Mouse (Mus musculus) G1E (cell line): ENCODE data around the gene Sun1. TPM values are rescaled to one million over a fixed set of nuclear protein-coding genes. Genes with fewer than 3 reads are reported as not detected.

Experiments used
- ATAC-seq: 2 replicates; pipeline ENCODE4 v1.8.0; 2016; ENCODE audit warnings: mild to moderate bottlenecking; ENCODE audit not compliant: insufficient number of reproducible peaks, poor library complexity, low FRiP score, severe bottlenecking; ENCODE audit errors: extremely low read depth
- DNase-seq: peaks from one replicate; pipeline ENCODE4 v3.0.0; 2012; ENCODE audit warnings: low spot score
- H3K27me3 ChIP-seq: 2 replicates; pipeline ENCODE4 v1.6.1; 2012; ENCODE audit warnings: mild to moderate bottlenecking, low read length, inconsistent platforms; ENCODE audit not compliant: insufficient read depth
- H3K36me3 ChIP-seq: replicated peaks from 2 replicates; pipeline ENCODE3; 2012; ENCODE audit warnings: mild to moderate bottlenecking, inconsistent platforms
- H3K4me1 ChIP-seq: 2 replicates; pipeline ENCODE4 v1.6.1; 2012; ENCODE audit warnings: low read depth, low read length, inconsistent platforms, mixed read lengths; ENCODE audit not compliant: insufficient read depth
- H3K4me3 ChIP-seq: 2 replicates; pipeline ENCODE4 v1.5.1; 2012; ENCODE audit warnings: low read depth, mild to moderate bottlenecking, inconsistent platforms, low read length, moderate library complexity, mixed read lengths
- H3K9me3 ChIP-seq: replicated peaks from 2 replicates; pipeline ENCODE4 v1.6.1; 2012; ENCODE audit warnings: inconsistent platforms
- CTCF ChIP-seq: IDR thresholded peaks from 2 replicates; pipeline ENCODE4 v1.5.1; 2012; ENCODE audit warnings: low read depth, low read length, inconsistent platforms, mixed read lengths
- GATA1 ChIP-seq: IDR thresholded peaks from 2 replicates; pipeline ENCODE4 v1.6.1; 2012; ENCODE audit warnings: borderline replicate concordance, low read length, inconsistent platforms, mixed read lengths
- GATA2 ChIP-seq: IDR thresholded peaks from 2 replicates; pipeline ENCODE4 v1.6.1; 2012; ENCODE audit warnings: low read depth, low read length, inconsistent platforms, borderline replicate concordance
- POLR2AphosphoS5 ChIP-seq: IDR thresholded peaks from 2 replicates; pipeline ENCODE4 v1.6.1; 2012; ENCODE audit warnings: low read depth, low read length, inconsistent platforms; ENCODE audit not compliant: insufficient replicate concordance
- TAL1 ChIP-seq: conservative IDR thresholded peaks from 2 replicates; pipeline ENCODE4 v1.6.1; 2012; ENCODE audit warnings: low read depth, low read length, inconsistent platforms, mixed read lengths
- polyA plus RNA-seq: library from polyadenylated mRNA; stranded (reverse); fragments of >175 nt; gene quantifications from 2 replicates; pipeline ENCODE4 v1.2.3, GENCODE M21; 2012
- total RNA-seq, 2 experiments: library from RNA; stranded (forward) in 1 of 2; stranded (reverse) in 1 of 2; fragments of 200-1000 nt in 1 of 2; fragments of >200 nt in 1 of 2; fragmentation: Nextera tagmentation in 1 of 2; gene quantifications; 2 replicates each; pipeline ENCODE4 v1.2.3; 2014 to 2017

The Sun1 gene
- total RNA-seq (2014; fragmentation: Nextera tagmentation) = 32.8 and 61.2 TPM in 2 replicates
- 45.7 and 45.8 TPM in 2 replicates for total RNA-seq (2017)
- 7.6 and 11.8 TPM in 2 replicates for polyA plus RNA-seq

DNA sequence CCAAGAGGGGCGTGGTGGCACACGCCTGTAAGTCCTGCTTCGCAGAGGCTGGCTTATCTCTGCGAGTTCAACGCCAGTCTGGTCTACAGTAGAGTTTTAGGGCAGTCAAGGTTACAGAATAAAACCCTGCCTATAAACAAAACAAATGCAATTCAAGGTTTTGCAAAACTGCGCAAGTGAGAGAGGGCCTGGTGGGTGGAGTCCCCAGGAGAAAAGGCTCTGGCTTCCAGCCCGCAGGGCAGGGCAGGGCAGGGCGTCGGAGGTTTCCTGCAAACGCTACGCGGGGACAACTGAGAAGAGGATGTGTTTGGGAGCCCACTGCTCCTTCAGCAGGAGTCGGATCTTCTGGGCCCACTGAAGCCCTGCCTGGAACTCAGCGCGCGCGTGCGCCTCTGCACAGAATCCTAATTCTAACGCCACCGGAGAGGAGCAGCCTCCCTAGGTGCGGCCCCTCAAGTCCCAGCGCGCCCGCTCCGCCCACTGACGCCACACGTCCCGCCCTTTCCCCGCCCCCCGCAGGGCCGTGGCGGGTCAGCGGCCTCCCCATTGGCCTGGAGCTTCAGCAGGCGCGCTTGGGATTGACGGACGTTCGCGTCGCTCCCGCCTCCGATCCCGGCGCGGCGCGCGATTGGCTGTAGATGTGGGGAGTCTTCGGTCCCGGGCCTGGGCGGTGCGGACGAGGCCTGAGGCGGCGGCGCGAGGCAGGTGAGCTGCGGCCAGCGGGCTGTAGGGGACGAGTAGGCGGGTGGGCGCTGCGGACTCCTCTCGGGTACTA lies at the start of gene Sun1:
TSS of gene Sun1 (plus strand) at position 643 of the 775 bp plus-strand sequence.
- peak; percentile 98 for DNase-seq
- H3K9me3 ChIP-seq = no peaks in the 10 kb centered on the region
- H3K36me3 ChIP-seq = peaks cover 23% of the 10 kb centered on the region
- peak; percentile 75 for ATAC-seq
- no peak for TF ChIP-seq CTCF
- TF ChIP-seq GATA2 = no peak
- no peak for TF ChIP-seq TAL1
- TF ChIP-seq GATA1 = no peak
- TF ChIP-seq POLR2AphosphoS5 = no peak
- H3K4me1 ChIP-seq = peaks cover 90% of the 10 kb centered on the region
- H3K27me3 ChIP-seq = no peaks in the 10 kb centered on the region
- H3K4me3 ChIP-seq = peak within 1 kb of the TSS; percentile 99

DNA sequence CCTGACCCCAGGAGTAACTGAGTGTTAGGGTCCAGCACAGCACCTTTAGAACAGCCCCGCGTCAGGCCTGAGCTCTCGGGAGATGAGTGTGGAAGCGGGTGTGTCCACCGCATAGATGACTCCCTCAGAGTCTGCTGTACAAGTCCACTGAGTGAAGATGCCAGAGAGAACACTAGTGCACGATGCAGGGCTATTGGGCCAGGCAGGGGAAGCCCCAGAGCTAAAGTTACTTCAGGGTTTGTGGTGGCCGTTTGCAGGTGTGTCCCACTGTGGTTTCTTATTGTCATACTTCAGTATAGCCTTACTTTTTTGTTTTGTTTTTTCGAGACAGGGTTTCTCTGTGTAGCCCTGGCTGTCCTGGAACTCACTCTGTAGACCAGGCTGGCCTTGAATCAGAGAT lies 39.5 kb upstream of the Sun1 start:
- Histone ChIP-seq H3K27me3 (no peaks in the 10 kb centered on the region; the same call in 1 of the 2 replicates), H3K4me3 (no peak overlapping the region), H3K9me3 (no peaks in the 10 kb centered on the region), H3K36me3 (peaks cover 98% of the 10 kb centered on the region), H3K4me1 (peaks cover 3% of the 10 kb centered on the region; the same call in 1 of the 2 replicates)
- TF ChIP-seq GATA2 (no peak), CTCF (no peak), TAL1 (no peak), POLR2AphosphoS5 (no peak), GATA1 (no peak)
- no peak for ATAC-seq
- DNase-seq = no peak

DNA sequence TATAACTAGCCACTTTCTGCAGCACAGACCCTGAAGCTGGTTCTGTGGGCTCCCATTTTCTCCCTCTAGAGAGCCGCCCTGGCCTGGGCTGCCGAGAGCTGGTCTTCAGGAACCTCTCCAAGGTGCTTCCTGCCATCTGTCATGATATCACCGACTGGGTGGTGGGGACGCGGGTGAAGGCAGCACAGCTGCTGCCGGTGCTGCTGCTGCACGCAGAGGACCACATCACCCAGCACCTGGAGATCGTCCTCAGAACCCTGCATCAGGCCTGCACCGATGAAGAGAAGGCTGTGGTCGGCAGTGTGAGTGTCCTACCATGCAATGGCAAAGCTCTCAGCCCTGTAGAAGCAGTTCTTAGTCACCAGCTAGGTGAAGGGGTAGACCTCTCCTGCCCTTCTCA lies 38.8 kb upstream of the Sun1 start:
- no peak for ATAC-seq

DNA sequence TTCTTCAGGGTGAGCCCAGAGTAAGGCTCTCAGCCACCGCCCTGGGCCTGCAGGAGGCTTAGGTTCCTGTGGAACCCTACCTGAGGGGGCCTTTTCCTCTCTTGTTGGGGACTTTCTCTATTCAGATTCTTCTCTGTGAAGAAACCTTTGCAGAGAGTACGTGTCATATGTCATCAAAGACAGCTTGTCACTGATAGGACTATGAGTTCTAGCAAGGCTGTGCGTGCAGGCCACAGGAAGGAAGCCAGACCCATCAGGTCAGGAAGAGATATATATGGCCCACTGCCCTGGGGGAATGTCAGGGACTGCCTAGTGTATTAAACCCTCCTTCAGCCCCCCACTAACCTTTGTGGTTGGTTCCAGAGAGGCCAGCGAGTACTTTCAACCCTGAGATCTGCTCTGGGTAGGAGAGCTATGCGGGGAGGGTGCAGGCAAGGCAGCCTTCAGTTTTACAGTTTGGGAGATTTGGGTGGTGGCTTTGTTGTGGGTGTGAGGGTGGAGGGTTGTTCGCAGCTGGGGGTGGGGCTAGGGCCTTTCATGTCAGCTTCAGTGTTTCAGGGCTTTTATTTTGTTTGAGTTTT lies 33.6 kb upstream of the Sun1 start:
- H3K27me3 ChIP-seq = no peaks in the 10 kb centered on the region; the same call in 1 of the 2 replicates
- no peaks in the 10 kb centered on the region for H3K9me3 ChIP-seq
- DNase-seq = no peak
- peaks cover 97% of the 10 kb centered on the region for H3K36me3 ChIP-seq
- no peak for ATAC-seq
- no peak overlapping the region for H3K4me3 ChIP-seq
- TF ChIP-seq GATA1 (no peak), TAL1 (no peak), POLR2AphosphoS5 (no peak), GATA2 (no peak), CTCF (no peak)
- peaks cover 2% of the 10 kb centered on the region; the same call in 1 of the 2 replicates for H3K4me1 ChIP-seq

More for the DNA sequence above, 38.8 kb upstream of the Sun1 start:
- H3K27me3 ChIP-seq = no peaks in the 10 kb centered on the region; the same call in 1 of the 2 replicates
- no peak for DNase-seq
- no peaks in the 10 kb centered on the region for H3K9me3 ChIP-seq
- peaks cover 98% of the 10 kb centered on the region for H3K36me3 ChIP-seq
- TF ChIP-seq CTCF = no peak
- no peak for TF ChIP-seq TAL1
- TF ChIP-seq GATA2 = no peak
- no peak for TF ChIP-seq GATA1
- TF ChIP-seq POLR2AphosphoS5 = no peak
- peaks cover 3% of the 10 kb centered on the region; the same call in 1 of the 2 replicates for H3K4me1 ChIP-seq
- no peak overlapping the region for H3K4me3 ChIP-seq

DNA sequence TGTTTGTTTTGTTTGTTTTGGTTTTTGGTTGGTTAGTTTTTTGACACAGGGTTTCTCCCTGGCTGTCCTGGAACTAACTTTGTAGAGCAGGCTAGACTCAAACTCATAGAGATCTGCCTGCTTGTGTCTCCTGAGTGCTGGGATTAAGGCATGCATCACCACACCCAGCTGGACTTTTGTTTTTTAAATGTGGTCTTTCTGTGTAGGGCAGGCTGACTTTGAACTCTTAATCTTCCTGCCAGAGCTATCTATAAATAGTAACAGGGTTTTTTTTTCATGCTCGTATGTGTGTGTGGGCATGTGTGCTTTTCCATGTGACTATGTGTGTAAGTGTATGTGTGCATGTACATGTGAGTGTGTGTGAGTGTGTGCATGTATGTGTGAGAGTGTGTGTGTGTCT lies 32.9 kb upstream of the Sun1 start:
- DNase-seq = no peak
- H3K4me3 ChIP-seq = no peak overlapping the region
- H3K36me3 ChIP-seq = peaks cover 97% of the 10 kb centered on the region
- no peak for TF ChIP-seq POLR2AphosphoS5
- no peak for TF ChIP-seq GATA2
- TF ChIP-seq TAL1 = no peak
- no peak for TF ChIP-seq GATA1
- TF ChIP-seq CTCF = no peak
- no peaks in the 10 kb centered on the region for H3K9me3 ChIP-seq
- no peak for ATAC-seq
- H3K4me1 ChIP-seq = peaks cover 2% of the 10 kb centered on the region; the same call in 1 of the 2 replicates
- H3K27me3 ChIP-seq = no peaks in the 10 kb centered on the region; the same call in 1 of the 2 replicates

DNA sequence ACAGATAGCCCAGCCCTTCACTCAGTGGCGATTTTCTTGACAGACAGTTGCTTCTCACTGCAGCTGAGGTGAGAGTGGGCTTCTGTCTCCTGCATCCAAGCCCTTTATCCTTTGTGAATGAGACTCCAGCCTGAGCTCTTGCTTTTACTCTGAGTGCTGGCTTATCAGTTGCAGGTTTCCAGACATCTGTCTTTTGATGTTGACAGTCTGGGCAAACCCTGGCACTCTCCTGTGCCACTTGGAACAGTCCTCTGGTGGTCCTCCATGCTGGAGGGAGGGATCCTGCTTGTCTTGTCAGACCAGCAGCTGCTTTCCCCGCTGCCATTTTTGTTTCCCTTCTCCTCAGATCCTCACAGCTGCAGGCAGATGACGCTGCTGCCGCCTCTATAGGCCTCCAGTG lies 28.5 kb upstream of the Sun1 start:
- no peak for DNase-seq
- H3K9me3 ChIP-seq = no peaks in the 10 kb centered on the region
- H3K4me3 ChIP-seq = no peak overlapping the region
- H3K36me3 ChIP-seq = peaks cover 93% of the 10 kb centered on the region
- H3K27me3 ChIP-seq = no peaks in the 10 kb centered on the region
- no peak for ATAC-seq
- TF ChIP-seq GATA1 = no peak
- TF ChIP-seq POLR2AphosphoS5 = no peak
- TF ChIP-seq CTCF = no peak
- no peak for TF ChIP-seq GATA2
- TF ChIP-seq TAL1 = no peak
- H3K4me1 ChIP-seq = peaks cover under 1% of the 10 kb centered on the region; the same call in 1 of the 2 replicates
